Mouse (Mus musculus) gastrocnemius, adult 2 months (tissue): ENCODE measurements at regions not wholly inside any gene's neighbourhood (a gene's known extent, or its start where the extent isn't known, plus 50 kb on each side); places are given as distances from the start of the nearest gene placed in this dataset.

Source experiments
- DNase-seq: peaks from one replicate; pipeline ENCODE4 v3.0.0; 2022
- H3K27ac ChIP-seq: fragments of 200-600 bp; 2 replicates; pipeline ENCODE4 v1.8.1; 2022; ENCODE audit warnings: mild to moderate bottlenecking
- H3K4me3 ChIP-seq: fragments of 200-600 bp; 2 replicates; pipeline ENCODE4 v1.8.1; 2022; ENCODE audit warnings: mild to moderate bottlenecking, moderate library complexity
- CTCF ChIP-seq: fragments of 200-600 bp; IDR thresholded peaks from 2 replicates; pipeline ENCODE4 v1.8.1; 2022; ENCODE audit warnings: antibody characterized with exemption, mild to moderate bottlenecking, moderate library complexity
- intact Hi-C: fragments of 180-260 bp; cut with DNase I; formaldehyde crosslinking; loops from one replicate; pipeline ENCODE4 v1.15.1; 2025

DNA sequence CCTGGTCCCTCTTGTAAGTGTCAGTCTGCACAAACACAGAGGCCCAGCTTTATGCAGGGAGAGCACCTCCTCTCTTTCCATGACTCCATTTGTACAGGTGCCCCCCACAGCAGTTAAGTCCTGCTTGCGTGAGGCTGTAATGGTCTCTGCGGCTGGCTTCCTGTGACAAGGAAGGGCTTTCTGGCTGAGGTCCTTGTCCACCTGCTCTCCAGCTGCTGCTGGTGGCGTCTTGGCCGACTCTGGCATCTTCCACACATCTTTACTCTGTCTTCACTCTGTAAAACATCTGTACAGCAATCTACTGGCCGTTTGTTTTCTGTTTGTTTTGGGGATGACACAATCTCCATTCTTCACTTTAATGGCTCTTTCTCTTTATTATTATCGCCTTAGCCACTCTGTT is 60.8 kb downstream of the Rpusd4 start:
- TF ChIP-seq CTCF, result no peak
- Histone ChIP-seq H3K27ac (no peak overlapping the region), H3K4me3 (no peak overlapping the region)
- intact Hi-C loops, result no loop called here
- DNase-seq, result no peak

DNA sequence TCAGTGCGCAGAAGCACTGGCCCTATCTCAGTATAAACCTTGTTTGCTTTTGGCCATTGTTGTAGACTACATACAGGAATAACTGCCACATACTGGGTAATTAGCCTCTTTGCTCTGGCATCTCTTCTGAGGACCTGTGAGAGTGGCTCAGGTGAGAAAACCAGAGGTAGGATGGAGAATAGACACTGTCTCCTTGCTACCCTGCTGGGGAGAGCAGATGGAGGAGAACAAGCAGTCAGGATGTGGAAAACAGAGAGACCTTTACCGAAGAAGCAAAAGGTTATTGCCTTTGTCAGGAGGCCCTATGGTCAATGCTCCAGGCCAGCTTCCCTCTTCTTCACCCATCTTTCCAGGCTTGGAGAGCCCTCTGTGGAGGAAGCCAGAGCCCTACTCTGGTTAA is 62.7 kb downstream of the Rpusd4 start:
- no peak for DNase-seq
- intact Hi-C loops, result no loop called here
- TF ChIP-seq CTCF, result no peak
- Histone ChIP-seq H3K4me3 (no peak overlapping the region), H3K27ac (no peak overlapping the region)

DNA sequence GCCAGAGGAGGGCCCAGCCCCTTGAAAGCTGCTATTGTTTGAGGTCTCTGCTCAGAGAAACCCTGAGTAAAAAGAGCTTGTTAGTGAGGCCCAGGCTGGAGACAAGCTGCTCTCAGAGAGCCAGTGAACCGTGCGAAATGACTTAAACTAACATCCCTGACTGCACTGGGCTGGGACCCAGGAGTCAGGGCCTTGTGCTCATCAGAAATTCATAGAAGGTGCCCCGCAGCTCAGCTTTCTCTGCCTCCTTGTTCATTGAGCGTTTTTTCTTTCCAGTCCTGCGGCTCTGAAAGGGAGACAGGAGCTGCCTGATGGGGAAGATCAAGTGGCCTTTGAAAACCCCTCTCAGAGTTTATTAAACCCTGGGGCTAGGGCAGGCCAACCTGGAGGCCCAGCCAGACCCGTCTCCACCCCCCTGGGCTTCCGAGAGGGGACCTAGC is 63.6 kb downstream of the Rpusd4 start:
- TF ChIP-seq CTCF, result no peak
- Histone ChIP-seq H3K4me3 (no peak overlapping the region), H3K27ac (no peak overlapping the region)
- intact Hi-C loops, result no loop called here
- DNase-seq, result no peak

DNA sequence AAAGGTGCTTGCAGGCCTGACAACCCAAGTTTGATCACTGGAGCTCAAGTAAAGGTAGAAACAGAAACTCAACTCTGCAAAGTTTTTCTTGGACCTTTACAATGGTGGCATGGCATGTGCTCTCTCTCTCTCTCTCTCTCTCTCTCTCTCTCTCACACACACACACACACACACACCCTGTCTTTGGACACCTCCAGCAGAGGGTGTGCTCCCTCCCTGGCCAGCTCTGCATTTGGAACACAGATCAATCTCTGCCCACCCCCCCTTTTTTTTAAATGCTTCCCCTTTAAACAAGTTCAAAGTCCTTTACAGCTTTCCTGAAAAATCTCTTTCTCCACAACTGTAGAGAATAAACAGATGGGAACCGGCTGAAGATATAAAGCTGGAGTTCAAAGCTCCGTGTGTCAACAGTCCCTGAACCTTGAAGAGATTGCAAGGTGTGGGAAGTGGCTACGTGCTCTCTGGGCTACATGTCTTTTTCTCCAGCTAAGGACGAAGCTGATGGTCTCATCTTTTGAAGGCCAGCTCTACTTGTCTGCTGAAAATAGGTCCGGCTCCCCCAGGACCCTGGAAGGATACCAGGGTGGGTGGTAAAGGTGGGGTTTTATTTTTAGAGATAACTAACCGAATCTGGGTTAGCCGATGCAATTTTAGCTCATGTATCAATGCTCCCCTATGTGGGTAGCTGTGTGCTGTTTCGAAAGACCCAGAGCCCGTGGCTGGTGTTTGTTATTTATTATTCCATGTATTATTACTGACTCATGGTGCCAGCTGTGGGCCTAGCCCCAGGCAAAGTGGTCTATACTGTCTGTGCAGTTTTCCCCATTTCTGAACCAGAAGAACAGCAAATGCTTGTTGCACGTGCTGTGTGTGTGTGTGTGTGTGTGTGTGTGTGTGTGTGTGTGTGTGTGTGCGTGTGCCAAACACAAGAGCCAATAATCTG is 65.3 kb downstream of the Rpusd4 start:
- no peak overlapping the region for H3K4me3 ChIP-seq
- no peak for DNase-seq
- intact Hi-C loops, result no loop called here
- H3K27ac ChIP-seq, result no peak overlapping the region
- TF ChIP-seq CTCF, result no peak

DNA sequence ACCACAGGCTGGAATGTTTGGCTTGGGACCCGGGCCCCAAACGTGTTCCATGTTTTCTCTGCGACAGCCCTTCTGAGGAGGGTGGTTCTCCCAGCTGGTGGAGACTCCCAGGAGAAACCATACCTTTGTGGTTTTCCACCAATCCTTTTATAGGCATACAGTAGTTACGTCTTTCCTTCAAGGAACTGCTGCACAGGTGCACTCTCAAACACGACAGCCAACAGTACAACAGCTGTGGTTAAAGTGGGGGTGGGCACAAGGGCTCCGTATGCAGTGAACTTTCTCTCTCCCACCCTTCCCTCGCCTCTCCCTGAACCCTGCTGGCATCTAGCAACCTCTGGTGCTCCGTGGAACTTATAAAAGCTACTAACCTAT is 66.0 kb downstream of the Rpusd4 start:
- TF ChIP-seq CTCF, result no peak
- intact Hi-C loops, result no loop called here
- Histone ChIP-seq H3K4me3 (no peak overlapping the region), H3K27ac (no peak overlapping the region)
- no peak for DNase-seq

DNA sequence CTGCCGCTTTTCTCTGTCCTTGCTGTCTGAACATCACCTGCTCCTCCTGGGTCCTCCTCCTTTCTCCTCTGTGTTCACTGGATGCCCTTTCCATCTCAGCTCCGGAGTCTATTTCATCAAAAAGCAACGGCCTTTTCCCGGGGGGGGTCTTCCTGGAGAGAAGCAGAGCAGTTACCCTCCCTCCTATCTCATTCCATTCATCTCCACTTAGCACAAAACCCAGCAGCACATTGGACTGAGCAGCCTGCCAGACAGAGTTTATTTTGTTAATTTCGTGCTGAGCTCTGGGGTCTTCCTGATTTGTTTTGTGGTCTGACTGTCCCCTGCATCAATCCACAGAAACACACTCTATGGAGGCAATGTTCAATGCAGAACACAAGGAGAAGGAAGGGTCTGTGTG is 66.9 kb downstream of the Rpusd4 start:
- no peak for TF ChIP-seq CTCF
- Histone ChIP-seq H3K4me3 (no peak overlapping the region), H3K27ac (no peak overlapping the region)
- no peak for DNase-seq
- intact Hi-C loops, result no loop called here

DNA sequence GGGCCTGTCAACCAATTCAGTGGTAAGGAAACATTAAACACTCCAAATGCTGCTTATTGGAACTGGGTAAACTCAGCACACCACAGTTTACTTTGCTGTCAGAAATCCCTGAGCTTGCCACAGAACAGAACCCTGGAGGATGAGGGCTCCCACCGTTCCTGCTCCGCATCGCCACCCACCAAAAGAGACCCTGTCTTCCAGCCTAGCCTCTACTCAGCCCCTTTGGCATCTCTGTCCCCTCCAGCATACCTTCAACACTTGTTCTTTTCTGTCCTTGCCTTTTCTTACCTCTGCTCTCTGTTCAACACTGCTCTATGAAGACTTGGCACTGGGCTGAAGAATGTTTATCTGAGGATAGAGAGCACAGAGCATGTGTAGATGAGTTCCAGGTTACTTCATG is 67.5 kb downstream of the Rpusd4 start:
- Histone ChIP-seq H3K27ac (no peak overlapping the region), H3K4me3 (no peak overlapping the region)
- no peak for TF ChIP-seq CTCF
- no peak for DNase-seq
- intact Hi-C loops, result no loop called here

DNA sequence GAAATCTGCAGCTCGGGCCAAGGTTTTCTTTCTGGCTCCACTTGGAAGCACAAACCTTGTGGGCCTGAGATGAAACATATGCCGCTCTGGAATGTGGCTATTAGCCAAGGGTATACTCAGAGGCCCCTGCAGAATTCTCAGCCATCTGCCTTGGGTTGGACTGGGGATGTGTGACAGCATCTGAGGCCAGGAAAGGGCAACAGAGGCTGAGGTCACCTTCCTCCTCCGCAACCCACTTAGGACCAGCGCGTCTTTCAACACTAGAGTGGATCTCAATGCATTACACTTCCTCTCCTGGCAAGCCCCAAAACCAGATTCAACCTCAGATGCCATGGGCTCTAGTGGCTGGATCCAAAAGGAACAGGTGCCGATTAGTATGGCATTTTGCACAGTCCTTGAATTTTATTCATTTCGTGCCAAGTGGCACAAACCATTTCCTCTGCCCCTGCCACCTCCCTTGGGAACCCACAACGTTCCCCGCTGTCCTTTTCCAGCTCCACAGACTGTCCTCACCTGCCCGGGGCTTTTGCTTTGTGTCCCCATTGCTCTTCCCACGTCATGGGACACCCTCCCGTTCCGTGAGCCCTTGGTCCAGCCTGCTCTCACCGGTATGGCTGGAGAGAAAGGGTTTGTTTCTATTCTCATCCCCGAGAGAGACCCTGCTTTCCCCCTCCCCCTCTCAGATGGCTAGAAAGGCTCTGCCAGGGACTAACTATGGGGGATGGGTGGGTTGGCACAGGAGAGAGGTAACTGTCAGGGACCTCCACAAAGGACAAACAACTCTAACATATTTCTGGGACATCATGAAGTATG is 68.4 kb downstream of the Rpusd4 start:
- peak; percentile 38 for DNase-seq
- Histone ChIP-seq H3K4me3 (no peak overlapping the region), H3K27ac (no peak overlapping the region)
- intact Hi-C loops, result no loop called here
- no peak for TF ChIP-seq CTCF

DNA sequence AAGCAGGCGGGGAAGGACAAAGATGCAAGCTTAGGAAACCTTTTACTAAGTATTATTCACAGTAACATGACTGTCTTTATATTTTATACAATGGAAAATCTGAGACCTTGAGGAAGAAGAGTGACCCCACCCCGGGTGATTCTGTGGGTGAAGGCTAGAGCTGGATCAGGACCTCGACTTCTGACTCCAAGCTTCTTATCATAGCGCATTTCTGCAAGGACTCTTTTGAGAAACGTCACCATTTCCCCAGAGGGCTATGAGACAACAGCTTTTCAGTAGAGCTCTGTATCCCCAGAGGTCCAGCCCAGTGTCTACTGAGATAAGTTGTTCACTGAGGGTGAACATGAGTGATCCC is 69.0 kb downstream of the Rpusd4 start:
- intact Hi-C loops, result no loop called here

DNA sequence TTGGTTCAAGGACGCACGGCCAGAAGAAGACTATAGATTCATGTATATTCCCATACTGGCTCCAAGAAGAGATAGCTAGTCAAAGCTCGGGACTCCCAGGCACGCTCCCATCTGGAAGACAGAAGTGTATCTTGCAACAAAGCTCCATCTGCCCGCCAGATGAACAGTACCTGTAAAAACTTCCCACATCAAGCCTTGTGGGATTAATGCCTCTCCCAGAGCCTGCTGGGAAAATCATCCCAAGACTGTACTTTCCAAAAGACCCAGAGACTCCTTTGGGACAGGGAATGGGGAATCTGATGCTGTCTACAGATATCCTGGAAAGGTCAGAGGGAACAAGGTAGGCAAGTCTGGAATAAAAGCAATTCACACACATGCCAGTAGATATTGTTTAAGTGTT is 71.2 kb downstream of the Rpusd4 start:
- peak overlapping the region; percentile 54 for H3K27ac ChIP-seq
- no peak overlapping the region for H3K4me3 ChIP-seq
- no peak for DNase-seq
- TF ChIP-seq CTCF, result no peak
- intact Hi-C loops, result no loop called here

More for the DNA sequence above, 69.0 kb downstream of the Rpusd4 start:
- TF ChIP-seq CTCF, result no peak
- Histone ChIP-seq H3K27ac (no peak overlapping the region), H3K4me3 (no peak overlapping the region)
- DNase-seq, result no peak

DNA sequence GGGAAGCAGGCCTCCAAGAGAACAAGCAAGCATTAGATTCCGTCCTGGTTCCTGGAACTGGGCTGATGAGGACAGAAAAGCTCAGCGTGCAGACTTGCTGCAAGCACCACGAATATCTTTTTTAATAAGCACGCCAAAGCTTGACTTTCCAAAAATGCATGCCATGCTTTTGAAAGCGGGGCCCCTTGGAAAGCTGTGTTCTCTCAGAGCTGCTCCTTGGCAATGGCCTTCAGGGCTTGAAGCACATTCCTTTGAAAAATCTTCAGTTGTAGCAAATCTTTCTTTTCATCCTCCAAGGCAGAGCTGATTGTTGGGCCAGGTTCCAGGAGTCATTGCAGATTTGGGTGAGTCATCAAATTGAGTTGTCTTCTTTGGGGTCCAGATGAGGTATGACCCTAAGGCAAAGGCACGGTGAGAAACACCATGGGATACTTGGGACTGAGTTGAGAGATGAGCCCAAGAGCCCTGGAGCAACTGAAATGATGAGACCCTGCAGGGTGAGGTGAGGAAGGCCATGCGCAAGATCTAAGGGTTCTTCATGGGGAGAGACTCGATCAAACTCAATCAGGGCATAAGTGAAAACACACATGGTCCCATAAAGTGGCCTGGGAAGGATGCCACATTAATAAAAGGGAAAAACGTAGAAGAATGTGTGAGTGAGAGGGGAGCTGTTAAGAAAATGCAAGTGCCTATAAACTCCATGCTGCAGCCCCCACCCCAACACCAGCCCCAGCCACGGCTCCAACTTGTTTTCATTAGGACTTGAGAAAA is 72.0 kb downstream of the Rpusd4 start:
- TF ChIP-seq CTCF, result no peak
- intact Hi-C loops, result no loop called here
- peak overlapping the region; percentile 68 for H3K27ac ChIP-seq
- DNase-seq, result no peak
- H3K4me3 ChIP-seq, result no peak overlapping the region

DNA sequence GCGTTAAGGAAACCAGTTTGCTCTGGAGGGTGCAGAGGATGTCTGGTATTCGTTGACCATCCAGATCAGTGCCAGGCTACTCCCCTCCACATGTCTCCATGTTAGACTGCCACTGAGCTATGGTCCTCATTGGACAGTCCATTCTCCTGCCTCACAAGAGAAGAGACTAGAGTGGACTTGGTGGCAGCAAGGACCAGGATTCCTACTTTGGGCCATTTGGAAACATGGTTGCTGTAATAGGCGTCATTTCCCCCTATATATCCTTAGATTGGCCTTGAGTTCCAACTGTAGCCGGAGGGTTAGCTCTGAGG is 72.6 kb downstream of the Rpusd4 start:
- no peak for TF ChIP-seq CTCF
- intact Hi-C loops, result no loop called here
- no peak for DNase-seq
- no peak overlapping the region for H3K4me3 ChIP-seq
- H3K27ac ChIP-seq, result peak overlapping the region; percentile 68

DNA sequence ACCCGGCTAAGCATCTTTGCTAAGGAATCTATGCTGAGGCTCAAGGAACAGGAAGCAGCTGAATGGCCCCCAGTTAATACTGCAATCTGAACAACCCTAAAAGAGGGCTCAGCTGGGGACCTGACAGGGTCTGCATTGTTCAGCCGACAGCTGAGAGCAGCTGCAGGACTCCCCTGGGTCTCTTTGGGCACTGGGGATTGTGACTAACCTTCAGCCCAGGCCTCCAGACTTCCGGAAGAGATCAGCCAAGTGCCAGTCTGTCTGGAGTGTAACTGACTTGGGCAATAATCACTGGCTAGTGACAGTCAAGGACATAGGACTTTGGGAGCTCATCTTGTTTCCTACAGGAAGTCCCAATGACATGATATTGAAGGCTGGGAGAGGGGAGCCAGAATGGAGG is 73.1 kb downstream of the Rpusd4 start:
- no peak for TF ChIP-seq CTCF
- no peak overlapping the region for H3K4me3 ChIP-seq
- DNase-seq, result peak; percentile 53
- peak overlapping the region; percentile 68 for H3K27ac ChIP-seq
- intact Hi-C loops, result no loop called here
